Mouse (Mus musculus): ENCODE measurements around the gene Trim62.

GRCm38 (mm10) chr4:128887641-128888091 lies 4.3 kb downstream of the Trim62 start:
- TF ChIP-seq CTCF (IDR thresholded peaks at IDR 0.05; ENCODE audit: extremely low read depth, insufficient read depth, low read length) (no peak), POLR2A (IDR thresholded peaks at IDR 0.05; ENCODE audit: extremely low read depth, insufficient read depth, low read length) (no peak)
